Mouse (Mus musculus) frontal cortex, postnatal 14 days (tissue): ENCODE results near the gene Olfr97.
A peak's percentile ranks its signal among the peaks of the same experiment; 100 is the strongest.
"Not testable (repeated sequence)": the region's sequence is repeated elsewhere in the genome, so short reads cannot be mapped to it uniquely, and the experiment has no call there.

Experiments used
- DNase-seq, 2 experiments: peaks; one replicate each; pipeline ENCODE4 v3.0.0; 2022; ENCODE audit warnings: low spot score in 2 of 2

Olfr97 gene

DNA sequence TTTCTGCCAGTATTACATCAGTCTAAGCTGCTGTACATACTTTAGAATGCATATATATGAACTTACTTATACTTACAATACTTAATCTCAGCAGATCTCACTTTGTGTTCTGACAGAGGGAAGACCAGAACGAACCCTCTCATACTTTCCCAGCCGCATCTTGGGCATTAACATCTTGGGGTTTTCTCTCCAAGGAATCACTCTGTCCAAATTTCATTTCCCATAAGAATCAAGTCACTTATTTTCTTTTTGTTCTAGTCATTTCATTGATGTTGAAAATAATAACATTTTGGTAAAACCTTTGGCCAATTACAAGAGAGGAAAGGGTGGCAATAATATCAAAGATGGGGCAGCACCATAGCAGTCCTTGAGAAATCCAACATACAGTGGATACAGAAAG, at the start of gene Olfr97:
Gene Olfr97 (minus strand): TSS at position 101 of the 400 bp plus-strand sequence.
- not testable (repeated sequence) for DNase-seq

DNA sequence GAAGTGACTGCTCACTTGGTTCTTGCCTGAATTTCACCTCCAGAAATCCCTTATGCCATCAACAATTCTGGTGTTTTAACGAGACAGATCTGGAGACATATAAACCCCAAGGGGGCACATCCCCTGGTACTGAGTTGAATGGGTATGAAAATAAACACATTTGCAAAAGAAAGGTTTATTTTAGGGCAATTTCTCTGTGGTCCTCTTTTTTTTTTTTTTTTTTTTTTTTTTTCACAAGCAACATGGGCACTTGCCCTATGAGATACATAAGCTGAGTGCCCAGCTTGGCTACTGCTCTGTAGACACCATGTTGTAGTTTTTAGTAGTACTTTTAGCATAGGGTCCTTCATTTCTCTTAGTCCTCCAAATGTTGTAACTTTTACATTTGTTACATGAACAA, 46.2 kb upstream of the Olfr97 start, which contains the start of gene Olfr99:
Gene Olfr99 (minus strand): TSS at position 101 of the 400 bp plus-strand sequence.
- DNase-seq = no peak

DNA sequence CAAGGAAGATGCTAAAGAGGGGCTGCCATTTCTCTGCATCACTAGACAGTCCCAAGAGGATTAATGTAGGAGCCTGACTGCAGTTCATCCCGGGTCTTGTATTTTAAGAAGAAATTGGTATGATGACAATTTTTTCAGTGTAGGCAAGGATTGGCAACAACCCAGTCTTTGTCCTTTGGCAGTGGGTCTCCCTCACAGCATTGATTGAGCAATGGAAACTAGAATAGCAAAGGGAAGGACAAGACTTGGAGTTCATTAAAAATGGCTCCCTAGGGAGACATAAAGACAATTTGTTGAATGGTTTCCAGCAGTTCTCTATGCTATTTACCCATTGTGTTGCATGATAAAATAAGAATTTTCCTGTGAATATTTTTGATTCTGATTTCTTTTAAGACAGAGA, 43.2 kb upstream of the Olfr97 start:
- no peak for DNase-seq

DNA sequence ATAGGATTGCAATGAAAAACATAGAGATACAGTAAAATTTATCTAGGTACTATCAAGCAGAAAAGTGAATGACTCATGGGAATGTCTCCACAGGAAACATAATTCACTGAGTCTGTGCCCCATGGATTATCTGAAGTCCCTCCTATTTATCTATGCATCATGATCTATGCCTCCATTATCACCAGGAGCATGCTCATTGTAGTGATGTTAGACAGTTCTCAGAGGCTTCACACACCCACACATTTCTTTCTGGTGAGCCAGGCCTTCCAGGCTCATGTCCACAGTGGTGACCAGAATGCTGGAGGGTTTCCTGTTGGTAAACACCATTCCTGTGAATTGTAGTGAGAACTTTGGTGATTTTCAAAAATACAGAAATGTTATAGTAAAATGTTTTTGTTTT, 39.4 kb upstream of the Olfr97 start:
- no peak for DNase-seq

DNA sequence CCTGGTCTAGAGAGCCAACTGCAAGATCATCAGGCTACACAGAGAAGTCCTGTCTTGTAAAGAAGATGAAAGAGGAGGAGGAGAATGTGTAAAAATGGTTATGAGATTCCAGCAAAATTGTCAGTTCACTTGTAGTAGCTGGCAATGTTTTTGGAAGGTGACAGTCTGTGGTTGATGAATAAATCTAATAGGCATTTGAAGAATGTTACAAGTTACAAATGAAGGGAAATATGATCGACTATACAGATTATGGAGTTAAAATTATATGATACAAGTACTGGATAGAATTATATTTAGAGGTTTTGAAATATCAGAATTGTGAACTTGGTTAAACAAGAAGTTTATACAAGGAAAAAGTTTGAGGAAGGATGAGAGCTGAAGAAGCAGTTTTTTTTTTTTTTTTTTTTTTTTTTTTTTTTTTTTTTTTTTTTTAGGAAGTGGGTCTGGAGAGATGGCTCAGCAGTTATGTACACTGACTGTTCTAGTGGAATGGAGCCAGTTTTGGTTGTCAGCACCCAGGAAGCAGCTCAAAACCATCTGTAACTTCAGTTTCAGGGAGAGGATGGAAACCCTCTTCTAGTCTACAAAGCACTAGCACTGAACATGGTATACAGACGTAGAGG, 38.6 kb upstream of the Olfr97 start:
- no peak for DNase-seq

DNA sequence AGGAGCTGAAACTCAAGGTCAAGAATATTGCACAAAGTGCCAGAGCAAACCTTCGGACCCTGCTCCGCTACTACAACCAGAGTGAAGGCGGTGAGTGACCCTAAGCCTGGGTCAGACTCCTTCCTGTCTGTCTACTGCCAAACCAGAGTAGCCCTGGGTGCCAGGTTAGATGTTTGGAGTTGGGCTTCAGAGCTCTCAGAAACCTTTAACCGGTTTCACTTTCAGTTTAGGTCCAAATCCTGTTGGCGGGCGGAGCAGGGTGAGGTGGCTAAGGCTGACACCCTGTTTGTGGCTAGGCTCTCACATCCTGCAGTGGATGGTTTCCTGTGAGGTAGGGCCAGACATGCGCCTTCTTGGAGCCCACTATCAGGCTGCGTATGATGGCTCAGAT, 33.6 kb upstream of the Olfr97 start:
- peak in 1 of 2 experiments; percentile 6 for DNase-seq

DNA sequence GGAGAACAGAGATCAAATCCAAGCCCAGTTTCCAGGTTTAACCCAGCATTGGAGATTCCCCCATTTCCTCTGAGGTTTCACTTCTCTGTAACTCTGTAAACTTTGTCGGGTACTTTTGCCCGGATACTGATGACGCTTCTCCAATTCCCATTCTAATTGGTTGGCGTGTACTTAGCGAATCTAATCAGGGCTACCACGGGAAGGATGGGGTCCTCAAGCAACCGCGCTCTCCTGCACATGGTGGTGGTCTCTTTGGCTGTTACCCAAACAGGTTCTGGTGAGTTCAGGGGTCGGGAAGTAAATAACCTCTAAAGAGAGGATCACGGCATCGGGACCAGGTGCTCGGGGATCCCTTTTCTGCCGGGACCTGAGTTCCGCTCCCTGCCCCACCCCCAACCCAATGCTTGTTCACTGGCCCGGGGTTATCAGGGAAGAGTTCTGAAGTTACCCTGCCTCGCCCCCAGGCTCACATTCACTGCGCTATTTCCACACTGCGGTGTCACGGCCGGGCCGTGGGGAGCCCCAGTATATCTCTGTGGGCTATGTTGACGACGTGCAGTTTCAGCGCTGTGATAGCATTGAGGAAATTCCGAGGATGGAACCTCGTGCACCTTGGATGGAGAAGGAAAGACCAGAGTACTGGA, 33.0 kb upstream of the Olfr97 start, which contains the start of gene H2-M3:
Gene H2-M3 (plus strand): TSS at position 163 of the 644 bp plus-strand sequence.
- peak; percentile 78 to 95 for DNase-seq

DNA sequence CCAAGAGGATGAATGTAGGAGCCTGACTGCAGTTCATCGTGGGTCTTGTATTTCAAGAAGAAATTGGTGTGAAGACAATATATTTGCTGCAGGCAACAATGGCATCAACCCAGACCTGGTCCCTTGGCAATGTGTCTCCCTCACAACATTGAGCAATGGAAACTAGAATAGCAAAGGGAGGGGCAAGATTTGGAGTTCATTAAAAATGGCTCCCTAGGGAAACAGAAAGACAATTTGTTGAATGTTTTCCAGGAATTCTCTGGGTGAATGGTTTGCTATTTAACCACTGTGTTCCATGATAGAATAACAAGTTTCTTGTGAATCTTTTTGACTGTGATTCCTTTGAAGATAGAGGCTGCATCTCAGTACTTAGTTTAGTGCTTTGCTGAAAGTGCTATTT, 26.5 kb upstream of the Olfr97 start, which contains the start of gene Olfr98:
Gene Olfr98 (minus strand): TSS at position 124 of the 400 bp plus-strand sequence.
- DNase-seq = no peak

DNA sequence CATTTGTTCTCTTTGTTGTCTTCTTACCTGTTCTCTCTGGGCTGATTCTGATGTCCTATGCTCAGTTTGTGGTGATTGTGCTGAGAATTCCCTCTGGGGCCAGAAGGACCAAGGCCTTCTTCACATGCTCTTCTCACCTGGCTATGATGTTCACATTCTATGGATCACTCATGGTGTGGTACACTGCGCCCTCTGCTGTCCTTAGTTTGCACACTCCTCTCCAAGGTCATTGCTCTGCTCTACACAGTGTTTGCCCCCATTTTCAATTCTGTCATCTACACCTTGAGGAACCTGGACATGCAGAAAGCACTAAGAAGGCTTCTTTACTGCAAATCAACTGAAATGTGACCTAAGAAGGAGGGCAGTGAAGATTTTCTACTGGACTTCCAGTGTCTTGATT, 13.4 kb upstream of the Olfr97 start:
- no peak for DNase-seq

DNA sequence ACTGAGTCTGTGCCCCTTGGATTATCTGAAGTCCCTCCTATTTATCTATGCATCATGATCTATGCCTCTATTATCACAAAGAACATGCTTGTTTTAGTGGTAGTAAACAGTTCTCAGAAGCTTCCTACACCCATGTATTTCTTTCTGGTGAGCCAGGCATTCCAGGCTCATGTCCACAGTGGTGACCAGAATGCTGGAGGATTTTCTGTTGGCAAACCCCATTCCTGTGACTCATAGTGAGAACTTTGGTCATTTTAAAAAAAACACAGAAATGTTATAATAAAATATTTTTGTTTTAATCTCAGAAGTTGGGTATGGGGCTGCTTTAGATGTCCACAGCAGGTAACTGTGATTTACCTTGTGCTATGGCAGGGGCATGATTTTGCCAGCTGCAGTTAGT, 12.3 kb upstream of the Olfr97 start:
- no peak for DNase-seq

DNA sequence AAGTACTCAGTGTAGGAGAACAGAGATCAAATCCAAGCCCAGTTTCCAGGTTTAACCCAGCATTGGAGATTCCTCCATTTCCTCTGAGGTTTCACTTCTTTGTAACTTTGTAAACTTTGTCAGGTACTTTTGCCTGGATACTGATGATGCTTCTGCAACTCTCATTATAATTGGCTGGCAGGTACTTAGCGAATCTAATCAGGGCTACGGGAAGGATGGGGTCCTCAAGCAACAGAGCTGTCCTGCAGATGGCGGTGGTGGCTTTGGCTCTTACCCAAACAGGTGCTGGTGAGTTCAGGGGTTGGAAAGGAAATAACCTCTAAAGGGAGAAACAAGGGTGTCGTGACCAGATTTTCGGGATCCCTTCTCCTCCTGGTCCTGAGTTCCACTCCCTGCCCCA, 9.6 kb upstream of the Olfr97 start:
- peak; percentile 13 to 31 for DNase-seq

DNA sequence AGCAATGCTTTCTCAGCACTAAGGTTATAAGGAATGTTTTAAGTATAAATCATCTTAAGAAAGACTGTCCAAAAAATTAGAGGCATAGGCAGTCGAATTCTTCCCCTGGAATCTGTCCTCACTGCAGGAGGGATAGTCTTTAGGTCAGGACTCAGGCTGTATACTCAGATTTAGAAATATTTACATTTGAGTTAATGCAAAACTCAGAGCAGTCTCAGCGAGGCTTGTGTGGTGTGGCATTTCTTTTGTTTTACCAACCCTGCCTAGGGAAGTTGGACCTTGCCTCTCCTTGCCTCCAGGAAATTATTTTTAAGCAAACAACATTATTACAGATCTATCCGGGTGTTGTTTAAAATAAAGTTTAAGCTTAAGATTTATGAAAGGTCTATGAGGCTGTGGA, 5.1 kb upstream of the Olfr97 start:
- no peak for DNase-seq

DNA sequence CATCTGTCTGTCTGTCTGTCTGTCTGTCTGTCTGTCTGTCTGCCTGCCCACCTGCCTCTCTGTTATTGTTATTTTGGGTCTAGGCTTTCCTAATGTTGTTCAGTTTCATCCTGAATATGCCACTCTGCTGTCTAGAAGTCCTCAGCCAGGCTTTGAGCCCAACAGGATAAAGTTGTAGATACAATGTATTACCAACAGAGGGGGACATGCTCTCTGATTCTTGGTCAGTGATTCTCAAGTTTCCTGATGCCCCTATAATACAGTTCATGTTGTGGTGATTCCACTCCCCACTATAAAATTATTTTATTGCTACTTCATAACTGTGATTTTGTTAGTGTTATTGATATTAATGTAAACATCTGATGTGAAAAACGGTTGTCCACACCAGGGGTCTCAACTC, 15.3 kb downstream of the Olfr97 start:
- DNase-seq = no peak

DNA sequence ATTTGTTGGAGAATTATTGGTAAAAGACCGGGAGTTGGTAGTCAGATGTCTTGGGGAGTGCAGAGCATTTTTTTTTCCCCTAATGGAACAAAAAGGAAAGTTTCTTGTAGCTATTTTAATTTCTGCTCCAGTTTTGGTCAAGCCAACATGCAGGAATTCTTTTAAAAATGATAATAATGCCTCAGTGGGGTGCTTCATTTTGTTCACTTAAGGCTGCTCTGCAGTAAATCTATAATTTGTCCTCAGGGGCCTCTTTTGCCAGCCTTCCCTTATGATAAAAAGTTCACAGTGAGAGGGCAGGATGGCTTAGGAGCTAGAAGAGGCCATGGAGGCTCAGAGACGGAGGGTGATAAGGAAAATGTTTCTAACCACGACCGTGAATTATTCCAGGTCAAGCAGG, 17.3 kb downstream of the Olfr97 start, which contains the start of gene Olfr96:
Gene Olfr96 (plus strand): TSS at position 301 of the 400 bp plus-strand sequence.
- no peak for DNase-seq

DNA sequence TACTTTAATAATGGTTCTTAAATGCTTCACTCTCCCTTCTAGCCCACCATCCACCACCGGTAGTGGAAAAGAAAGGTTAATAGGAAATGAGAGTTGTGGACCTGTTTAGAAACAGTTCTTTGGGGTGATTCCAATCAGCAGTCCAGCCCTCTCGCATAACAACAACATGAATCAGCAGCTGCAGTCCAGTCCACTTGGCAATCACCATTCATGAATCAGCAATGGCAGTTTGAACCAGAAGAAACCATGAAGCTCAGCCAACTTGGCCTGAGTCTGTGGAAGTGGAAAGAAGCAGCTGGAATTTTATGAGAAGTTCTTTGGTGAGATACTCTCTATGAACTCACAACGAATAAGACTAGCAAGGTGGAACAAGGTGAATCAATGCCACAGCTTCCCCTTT, 18.6 kb downstream of the Olfr97 start:
- no peak for DNase-seq

DNA sequence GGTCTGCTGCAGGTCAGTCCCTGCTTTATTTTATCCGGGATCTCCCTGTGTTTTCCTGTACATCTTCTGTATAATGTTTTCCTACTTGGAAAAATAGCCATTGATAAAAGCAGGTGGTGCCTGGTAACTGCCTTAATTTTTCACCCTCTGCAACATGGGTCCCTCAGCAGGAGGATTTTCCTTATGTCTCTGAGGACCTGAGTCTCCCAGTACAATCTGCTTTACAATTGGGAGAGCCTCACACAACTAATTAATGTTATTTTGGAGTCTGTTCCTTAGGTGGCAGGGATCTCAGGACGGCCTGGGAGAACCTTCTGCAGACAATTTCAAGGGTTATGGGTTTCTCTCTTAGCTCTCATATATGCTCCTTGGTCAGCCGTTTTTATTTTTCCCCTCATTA, 24.1 kb downstream of the Olfr97 start, which contains the start of gene Olfr95:
Gene Olfr95 (minus strand): TSS at position 101 of the 400 bp plus-strand sequence.
- no peak for DNase-seq

DNA sequence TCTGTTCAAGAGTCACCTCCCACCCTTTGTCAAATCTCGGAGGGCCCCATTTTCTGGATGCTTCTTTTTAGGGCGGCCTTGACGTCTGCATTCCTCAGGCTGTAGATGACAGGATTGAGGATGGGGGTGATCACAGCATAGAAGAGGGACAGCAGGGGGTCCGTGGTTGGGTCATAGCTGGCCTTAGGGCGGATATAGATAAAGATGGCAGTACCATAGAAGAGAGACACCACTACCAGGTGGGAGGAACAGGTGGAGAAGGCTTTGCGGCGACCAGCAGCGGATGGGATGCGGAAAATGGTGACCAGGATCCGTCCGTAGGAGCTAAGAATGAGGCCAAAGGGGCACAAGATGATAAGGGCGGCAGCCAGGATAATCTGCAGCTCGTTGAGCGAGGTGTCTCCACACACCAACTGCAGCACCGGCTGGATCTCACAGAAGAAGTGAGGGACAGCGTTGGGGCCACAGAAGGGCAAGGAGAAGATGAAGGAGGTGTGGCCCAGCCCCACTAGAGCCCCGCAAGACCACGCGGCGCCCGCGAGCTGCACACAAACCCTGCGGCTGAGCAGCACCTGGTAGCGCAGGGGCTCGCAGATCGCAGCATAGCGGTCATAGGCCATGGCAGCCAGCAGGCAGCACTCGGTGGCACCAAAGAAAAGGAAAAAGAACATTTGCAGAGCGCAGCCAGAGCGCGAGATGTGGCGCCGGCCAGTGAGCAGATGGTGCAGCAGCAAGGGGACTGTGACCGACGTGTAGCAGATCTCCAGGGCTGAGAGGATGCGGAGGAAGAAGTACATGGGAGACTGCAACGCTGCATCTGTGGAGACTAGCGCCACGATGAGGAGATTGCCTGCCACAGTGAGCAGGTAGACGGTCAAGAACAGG, 26.0 kb downstream of the Olfr97 start:
- peak in 1 of 2 experiments; percentile 20 for DNase-seq

DNA sequence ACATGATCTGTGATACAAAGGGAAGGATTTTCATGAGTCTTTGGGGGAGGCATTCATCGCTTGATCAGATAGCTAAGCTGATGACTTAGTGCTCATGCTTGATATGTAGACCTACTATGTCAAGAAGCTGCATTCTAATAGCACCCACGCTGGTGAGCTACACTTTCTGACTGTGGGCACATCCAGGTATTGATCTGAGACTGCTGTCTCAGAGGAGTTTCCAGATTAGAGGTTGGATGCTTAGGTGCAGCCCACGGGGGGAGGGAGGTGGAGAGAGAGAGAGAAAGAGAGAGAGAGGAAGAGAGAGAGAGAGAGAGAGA, 33.3 kb downstream of the Olfr97 start:
- no peak for DNase-seq

DNA sequence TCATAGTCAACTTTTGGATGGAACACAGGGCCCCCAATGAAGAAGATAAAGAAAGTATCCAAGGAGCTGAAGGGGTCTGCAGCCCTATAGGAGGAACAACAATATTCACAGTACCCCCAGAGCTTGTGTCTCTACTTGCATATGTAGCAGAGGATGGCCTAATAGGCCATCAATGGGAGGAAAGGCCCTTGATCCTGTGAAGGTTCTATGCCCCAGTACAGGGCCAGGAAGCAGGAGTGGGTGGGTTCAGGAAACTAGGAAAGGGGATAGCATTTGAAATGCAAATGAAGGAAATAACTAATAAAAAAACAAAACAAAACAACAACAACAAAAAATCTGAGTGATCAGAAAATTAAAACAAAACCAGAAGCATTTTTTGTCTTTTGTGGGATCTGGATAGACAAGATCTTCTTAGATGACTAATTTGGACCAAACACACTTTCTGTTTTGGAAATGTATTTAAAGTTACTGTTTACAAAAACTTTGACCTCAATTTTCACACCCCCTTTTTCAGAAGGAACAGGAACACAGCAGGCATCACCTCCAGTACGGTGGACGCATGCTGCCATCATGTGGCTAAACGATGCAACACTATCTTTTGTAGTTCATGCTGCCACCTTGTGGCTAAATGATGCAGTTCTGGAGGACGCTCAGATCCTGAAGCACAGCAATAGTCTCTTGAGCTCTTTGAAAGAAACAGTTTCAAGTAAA, 33.8 kb downstream of the Olfr97 start:
- peak; percentile 66 to 87 for DNase-seq

DNA sequence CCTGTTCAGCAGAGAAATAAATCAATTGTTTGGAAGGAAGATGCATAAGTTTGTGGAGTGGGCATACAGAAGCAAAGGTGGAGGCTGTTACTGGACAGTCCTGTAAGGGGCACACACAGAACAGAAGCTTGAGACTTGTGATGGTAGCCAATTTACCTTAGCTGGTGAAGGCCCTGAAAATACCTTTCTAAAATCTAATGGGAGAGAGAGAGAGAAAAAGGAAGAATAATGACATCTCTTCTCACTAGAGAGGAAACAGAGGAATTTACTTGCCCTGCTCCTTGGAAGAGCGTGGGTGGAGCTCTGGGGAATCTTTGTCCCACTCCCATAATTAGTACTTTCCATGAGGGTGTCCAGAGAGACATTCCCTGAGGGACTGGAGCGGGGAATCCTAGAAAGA, 36.2 kb downstream of the Olfr97 start, which contains the start of gene Olfr94:
Gene Olfr94 (minus strand): TSS at position 101 of the 400 bp plus-strand sequence.
- no peak for DNase-seq

DNA sequence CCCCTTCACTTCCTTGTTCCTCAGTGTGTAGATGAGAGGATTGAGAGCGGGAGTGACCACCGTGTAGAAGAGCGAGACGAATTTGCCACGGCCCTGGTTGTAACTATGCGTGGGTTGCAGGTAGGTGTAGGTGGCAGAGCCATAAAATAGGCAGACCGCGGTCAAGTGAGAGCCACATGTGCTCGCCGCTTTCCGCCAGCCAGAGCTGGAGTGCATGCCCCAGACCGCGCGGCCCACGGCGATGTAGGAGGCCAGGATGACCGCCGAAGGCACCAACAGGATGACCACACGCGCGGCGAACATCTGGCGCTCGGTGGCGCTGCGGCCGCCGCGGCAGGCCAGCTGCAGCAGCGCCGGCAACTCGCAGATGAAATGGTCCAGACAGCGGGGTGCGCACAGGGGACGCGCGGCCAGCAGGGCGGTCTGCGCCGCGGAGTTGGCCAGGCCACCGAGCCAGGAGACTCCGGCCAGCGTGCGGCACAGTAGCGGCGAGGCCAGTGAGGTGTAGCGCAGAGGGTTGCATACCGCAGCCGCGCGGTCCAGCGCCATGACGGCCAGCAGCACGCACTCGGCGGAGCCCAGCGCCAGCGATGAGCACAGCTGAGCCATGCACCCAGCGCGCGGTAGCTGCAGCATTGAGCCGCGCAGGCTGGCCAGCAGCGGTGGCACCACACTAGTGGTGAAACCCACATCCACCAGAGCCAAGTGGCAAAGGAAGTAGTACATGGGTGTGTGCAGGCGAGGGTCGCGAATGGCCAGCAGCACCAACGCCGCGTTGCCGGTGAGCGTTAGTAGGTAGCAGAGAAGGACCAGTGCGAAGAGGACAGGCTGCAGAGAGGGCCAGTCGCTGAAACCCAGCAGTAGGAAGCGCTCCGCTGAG, 40.0 kb downstream of the Olfr97 start:
- peak in 1 of 2 experiments; percentile 13 for DNase-seq
